Mouse (Mus musculus) stomach, embryonic 14.5 days (tissue): ENCODE results near the gene Herc2. TPM values are rescaled to one million over a fixed set of nuclear protein-coding genes. Genes with fewer than 3 reads are reported as not detected.
"Not testable (repeated sequence)": the region's sequence is repeated elsewhere in the genome, so short reads cannot be mapped to it uniquely, and the experiment has no call there.

ENCODE experiments used
- ATAC-seq: fragments of 200-750 bp; cut with Nextera tagmentation; 2 replicates; pipeline ENCODE4 v1.8.0; 2017; ENCODE audit warnings: low read depth, moderate TSS enrichment; ENCODE audit not compliant: insufficient number of reproducible peaks, insufficient read depth, low FRiP score
- H3K27ac ChIP-seq: fragments of 300-500 bp; sonication (generic); 2 replicates; pipeline ENCODE4 v1.5.1; 2014; ENCODE audit warnings: mild to moderate bottlenecking, low read length, moderate library complexity, mixed read lengths
- H3K27me3 ChIP-seq: fragments of 300-500 bp; sonication (generic); 2 replicates; pipeline ENCODE4 v1.6.1; 2014; ENCODE audit warnings: low read length, control low read depth, mixed read lengths; ENCODE audit not compliant: control insufficient read depth, insufficient read depth
- H3K36me3 ChIP-seq: fragments of 300-500 bp; sonication (generic); 2 replicates; pipeline ENCODE4 v1.6.1; 2014; ENCODE audit warnings: mild to moderate bottlenecking, control low read depth, low read length, moderate library complexity, mixed read lengths; ENCODE audit not compliant: control insufficient read depth, insufficient read depth
- H3K4me1 ChIP-seq: fragments of 300-500 bp; sonication (generic); 2 replicates; pipeline ENCODE4 v1.6.1; 2014; ENCODE audit warnings: low read length, control low read depth, mixed read lengths; ENCODE audit not compliant: control insufficient read depth, insufficient read depth
- H3K4me2 ChIP-seq: fragments of 300-500 bp; sonication (generic); replicated peaks from 2 replicates; pipeline ENCODE4 v1.6.1; 2014; ENCODE audit warnings: low read depth, low read length, control low read depth
- H3K4me3 ChIP-seq: fragments of 300-500 bp; sonication (generic); 2 replicates; pipeline ENCODE4 v1.5.1; 2014; ENCODE audit warnings: low read depth, low read length, control low read depth
- H3K9ac ChIP-seq: fragments of 300-500 bp; sonication (generic); replicated peaks from 2 replicates; pipeline ENCODE4 v1.6.1; 2014; ENCODE audit warnings: low read depth, mild to moderate bottlenecking, control low read depth, low read length, moderate library complexity, mixed read lengths
- H3K9me3 ChIP-seq: fragments of 300-500 bp; sonication (generic); 2 replicates; pipeline ENCODE4 v1.6.1; 2016; ENCODE audit warnings: low read depth, low read length, control low read depth; ENCODE audit not compliant: control insufficient read depth
- WGBS: fragments of 180-500 bp; shearing (Covaris S2); extraction: QIAGEN DNeasy Blood & Tissue Kit; methylation state at CpG from one replicate; pipeline ENCODE4 v1.1.7; 2014; 5-methylcytosine and 5-hydroxymethylcytosine counted together
- polyA plus RNA-seq: library from polyadenylated mRNA; unstranded; fragments of >200 nt; fragmentation: Nextera tagmentation; extraction: Ambion mirVana; gene quantifications from 2 replicates; pipeline ENCODE4 v1.2.1, GENCODE M21; 2014

The Herc2 gene
- 31.1 and 35.0 TPM in 2 replicates for polyA plus RNA-seq

DNA sequence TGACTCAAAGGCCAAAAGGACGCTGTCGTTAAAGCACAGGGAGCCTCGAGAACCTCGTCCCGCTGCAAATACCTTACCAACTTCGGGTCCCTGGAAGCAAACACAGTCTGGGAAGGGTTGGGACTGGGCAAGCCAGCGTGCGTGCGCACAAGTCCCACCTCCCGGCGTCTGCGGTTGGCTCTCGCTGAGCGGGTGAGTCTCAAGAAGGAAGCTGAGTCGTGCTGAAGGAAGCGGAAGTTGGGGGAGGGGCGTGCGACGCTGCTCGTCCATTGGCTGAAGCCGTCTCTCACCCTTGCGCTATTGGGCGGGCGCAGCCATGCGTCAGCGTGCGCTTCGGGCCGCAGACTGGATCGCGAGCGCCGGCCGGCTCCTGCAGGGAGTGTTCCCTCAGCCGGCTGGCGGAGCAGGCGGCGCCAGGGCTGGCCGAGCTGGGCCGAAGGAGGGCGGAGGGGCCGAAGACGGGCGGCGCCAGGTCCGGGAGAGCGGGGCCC lies at the start of gene Herc2:
TSS of gene Herc2 (plus strand) at position 366 of the 491 bp plus-strand sequence.
- peak; percentile 100 for ATAC-seq
- H3K9me3 ChIP-seq: no peaks in the 10 kb centered on the region
- H3K4me3 ChIP-seq: peak within 1 kb of the TSS; percentile 80
- WGBS: 0% methylated on average over 45 of the region's 47 CpGs
- peaks cover 8% of the 10 kb centered on the region; the same call in 1 of the 2 replicates for H3K4me1 ChIP-seq
- peak within 1 kb of the TSS; percentile 86 for H3K27ac ChIP-seq
- H3K27me3 ChIP-seq: no peaks in the 10 kb centered on the region
- peak within 1 kb of the TSS; percentile 60 for H3K9ac ChIP-seq
- peak within 1 kb of the TSS; percentile 70 for H3K4me2 ChIP-seq
- no peaks in the 10 kb centered on the region for H3K36me3 ChIP-seq

DNA sequence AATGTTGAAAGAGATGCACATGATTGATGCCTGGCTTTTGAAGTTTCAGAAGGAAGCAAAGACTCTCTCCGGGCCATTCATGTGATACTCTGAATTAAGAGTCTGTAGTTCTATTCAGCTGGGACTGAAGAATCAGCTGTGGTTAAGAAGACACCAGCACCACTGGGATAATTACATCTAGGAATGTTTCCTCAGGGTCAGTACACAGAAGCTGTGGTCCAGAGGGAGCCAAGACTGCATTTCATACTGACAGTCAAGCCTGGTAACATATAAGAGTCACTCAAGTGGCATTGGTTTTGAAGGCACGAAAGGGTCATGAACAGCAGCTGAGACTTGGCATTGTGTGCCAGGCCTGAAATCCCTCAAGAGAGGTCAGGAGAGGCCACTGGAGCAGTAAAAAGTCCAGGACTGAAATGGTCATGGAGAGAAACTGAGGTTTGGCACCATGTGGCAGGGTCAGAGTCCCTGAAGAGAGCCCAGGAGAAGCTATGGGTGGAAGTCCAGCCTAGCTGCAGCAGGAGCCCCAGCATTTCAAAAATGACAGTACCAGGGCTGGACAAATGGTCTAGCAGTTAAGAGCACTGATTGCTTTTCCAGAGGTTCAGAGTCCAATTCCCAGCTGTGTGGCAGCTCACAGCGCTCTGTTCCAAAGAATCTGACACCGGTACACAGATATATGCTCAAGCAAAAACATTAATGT lies 39.5 kb upstream of the Herc2 start:
- H3K36me3 ChIP-seq: no peaks in the 10 kb centered on the region
- ATAC-seq: no peak
- no peaks in the 10 kb centered on the region for H3K27me3 ChIP-seq
- no peaks in the 10 kb centered on the region for H3K4me1 ChIP-seq
- H3K4me3 ChIP-seq: no peak overlapping the region
- no peak overlapping the region for H3K27ac ChIP-seq
- H3K9ac ChIP-seq: no peak overlapping the region
- no peaks in the 10 kb centered on the region for H3K9me3 ChIP-seq
- no peak overlapping the region for H3K4me2 ChIP-seq
- WGBS: 86% methylated on average over 4 of the region's 4 CpGs

DNA sequence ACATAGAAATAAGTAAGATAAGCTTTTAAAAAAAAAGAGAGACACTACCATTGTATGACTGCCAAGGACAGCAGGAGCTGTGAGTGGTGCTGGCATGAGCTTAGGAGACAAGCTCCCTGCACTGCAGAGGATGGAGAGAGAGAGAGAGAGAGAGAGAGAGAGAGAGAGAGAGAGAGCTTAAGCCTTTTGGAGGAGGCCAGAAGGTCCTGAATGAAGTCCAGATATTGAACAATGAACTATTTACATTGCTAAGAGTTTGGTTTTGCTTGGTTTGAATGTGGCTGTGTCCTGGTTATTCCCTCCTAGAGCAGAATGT lies 39.0 kb upstream of the Herc2 start:
- no peak for ATAC-seq

DNA sequence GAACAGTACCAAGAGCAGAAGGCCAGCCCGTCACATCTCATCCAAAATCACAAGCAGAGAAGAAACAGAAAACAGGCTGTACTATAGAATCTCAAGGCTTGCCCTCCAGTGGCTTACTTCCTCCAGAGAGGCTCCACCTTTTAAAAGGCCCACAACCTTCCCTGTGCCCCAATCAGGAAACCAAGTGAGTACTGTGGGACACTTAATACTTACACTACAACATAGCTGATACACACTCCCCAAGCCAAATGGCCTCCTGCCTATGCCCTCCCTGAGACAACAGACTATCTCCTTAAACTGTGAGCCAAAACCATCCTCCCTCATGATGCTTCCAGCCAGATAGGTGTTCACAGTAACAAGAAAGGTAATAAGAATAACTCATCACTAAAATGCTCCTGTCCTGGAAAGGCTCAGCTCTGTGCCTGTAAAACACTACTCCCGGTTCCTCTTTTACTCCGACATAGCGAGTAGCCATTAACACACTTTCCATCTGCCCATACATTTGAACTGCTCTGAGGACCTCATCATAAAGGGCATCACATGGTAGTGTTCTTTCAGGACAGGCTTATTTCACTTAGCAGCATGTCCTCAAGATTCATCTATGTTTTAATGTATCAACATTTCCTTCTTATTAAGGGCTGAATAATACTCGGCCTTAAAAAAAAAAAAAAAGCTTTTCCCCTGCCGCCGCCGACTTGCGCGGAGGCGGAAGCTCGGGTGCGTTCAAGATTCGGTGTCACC lies 36.6 kb upstream of the Herc2 start:
- Histone ChIP-seq H3K4me3 (no peak overlapping the region), H3K36me3 (no peaks in the 10 kb centered on the region), H3K27me3 (no peaks in the 10 kb centered on the region), H3K4me1 (0 out of 2 replicates have a peak, but pooled peaks cover 4% of the 10 kb centered on the region), H3K4me2 (no peak overlapping the region), H3K9ac (no peak overlapping the region), H3K9me3 (no peaks in the 10 kb centered on the region), H3K27ac (no peak overlapping the region)
- WGBS: 97% methylated on average over 14 of the region's 14 CpGs
- ATAC-seq: no peak

More for the DNA sequence above, 39.0 kb upstream of the Herc2 start:
- H3K9me3 ChIP-seq: no peaks in the 10 kb centered on the region
- no peaks in the 10 kb centered on the region for H3K27me3 ChIP-seq
- no peak overlapping the region for H3K4me2 ChIP-seq
- no peak overlapping the region for H3K4me3 ChIP-seq
- no peak overlapping the region for H3K9ac ChIP-seq
- H3K27ac ChIP-seq: no peak overlapping the region
- H3K36me3 ChIP-seq: no peaks in the 10 kb centered on the region
- H3K4me1 ChIP-seq: no peaks in the 10 kb centered on the region

GRCm38 (mm10) chr7:56014002-56014702 lies 35.8 kb upstream of the Herc2 start:
- not testable (repeated sequence) for H3K4me1 ChIP-seq, H3K9ac ChIP-seq, ATAC-seq, H3K9me3 ChIP-seq, H3K27me3 ChIP-seq, H3K4me3 ChIP-seq, H3K4me2 ChIP-seq, H3K27ac ChIP-seq, H3K36me3 ChIP-seq
- WGBS: 79% methylated on average over 5 of the region's 18 CpGs

GRCm38 (mm10) chr7:56015172-56015571 lies 34.8 kb upstream of the Herc2 start:
- peak; percentile 59; the same call in 1 of the 2 replicates for ATAC-seq
- Histone ChIP-seq H3K9ac (no peak overlapping the region), H3K36me3 (no peaks in the 10 kb centered on the region), H3K4me1 (0 out of 2 replicates have a peak, but pooled peaks cover 8% of the 10 kb centered on the region), H3K4me2 (no peak overlapping the region), H3K27ac (no peak overlapping the region), H3K9me3 (no peaks in the 10 kb centered on the region), H3K4me3 (no peak overlapping the region), H3K27me3 (no peaks in the 10 kb centered on the region)
- WGBS: 79% methylated on average over 6 of the region's 6 CpGs

DNA sequence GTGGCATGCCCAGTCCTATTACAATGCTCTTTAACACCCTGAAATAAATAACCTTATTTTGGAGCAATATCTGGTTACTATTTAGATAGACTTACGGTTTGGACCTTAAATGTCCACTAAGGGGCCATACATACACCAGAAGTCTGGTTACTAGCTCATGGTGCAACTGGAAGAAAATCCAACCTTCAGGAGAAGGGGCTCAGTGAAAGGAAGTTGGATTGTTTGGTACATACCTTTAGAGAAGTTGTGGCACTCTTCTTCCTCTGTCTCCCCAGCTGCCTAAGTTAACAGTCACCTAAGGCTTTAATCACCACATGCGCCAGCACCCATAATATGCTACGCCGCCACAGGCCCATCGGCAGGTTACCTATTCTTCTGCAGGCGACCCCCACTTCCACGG lies 34.2 kb upstream of the Herc2 start:
- 0 out of 2 replicates have a peak, but pooled peaks cover 8% of the 10 kb centered on the region for H3K4me1 ChIP-seq
- H3K9ac ChIP-seq: no peak overlapping the region
- H3K4me2 ChIP-seq: no peak overlapping the region
- no peaks in the 10 kb centered on the region for H3K9me3 ChIP-seq
- H3K27me3 ChIP-seq: no peaks in the 10 kb centered on the region
- no peak overlapping the region for H3K4me3 ChIP-seq
- ATAC-seq: no peak
- no peak overlapping the region for H3K27ac ChIP-seq
- H3K36me3 ChIP-seq: no peaks in the 10 kb centered on the region
- 93% methylated on average over 7 of the region's 7 CpGs for WGBS

GRCm38 (mm10) chr7:56017761-56018160 lies 32.2 kb upstream of the Herc2 start:
- Histone ChIP-seq H3K4me1 (0 out of 2 replicates have a peak, but pooled peaks cover 8% of the 10 kb centered on the region), H3K27me3 (no peaks in the 10 kb centered on the region), H3K36me3 (no peaks in the 10 kb centered on the region), H3K4me3 (no peak overlapping the region), H3K4me2 (no peak overlapping the region), H3K9ac (no peak overlapping the region), H3K27ac (no peak overlapping the region), H3K9me3 (no peaks in the 10 kb centered on the region)
- ATAC-seq: no peak
- WGBS: 48% methylated on average over 3 of the region's 3 CpGs
